Mouse (Mus musculus) Patski (cell line): Measurements from ENCODE around the gene Gpr160. TPM values are rescaled to one million over a fixed set of nuclear protein-coding genes. Genes with fewer than 3 reads are reported as not detected.

Experiments
- ATAC-seq: fragments of 100-300 bp; one replicate; pipeline ENCODE4 v1.8.0; 2021
- CTCF ChIA-PET: fragments of 350-600 bp; sonication (Branson Sonifier 250); formaldehyde crosslinking; loops from one replicate; lab custom pipeline; 2022; ENCODE audit warnings: inconsistent platforms; lab: Charles Lee
- POLR2A ChIA-PET: fragments of 350-600 bp; sonication (Branson Sonifier 250); formaldehyde crosslinking; loops from one replicate; lab custom pipeline; 2022; ENCODE audit warnings: antibody characterized with exemption, inconsistent platforms; lab: Charles Lee
- DNase-seq: peaks from one replicate; pipeline ENCODE4 v3.0.0-alpha.2; 2011; ENCODE audit warnings: low read depth, low spot score
- H3K27me3 ChIP-seq: fragments of 371-371 bp; one replicate; pipeline ENCODE4 v1.5.1; 2021
- CTCF ChIP-seq: fragments of 100-300 bp; IDR thresholded peaks from one replicate; pipeline ENCODE4 v1.5.1; 2021
- in situ Hi-C: fragments of 300-500 bp; cut with MboI; formaldehyde crosslinking; loops from 3 replicates; pipeline ENCODE4 v1.11.1; 2018; ENCODE audit warnings: low pct_unique_long_range_greater_than_20kb, mixed read lengths
- polyA plus RNA-seq: library from polyadenylated mRNA; unstranded; gene quantifications from one replicate; pipeline ENCODE4 v1.2.3, GENCODE M21; 2021

Gene Gpr160
- polyA plus RNA-seq, 1 experiment from 2014 or later, result 0.41 TPM

DNA sequence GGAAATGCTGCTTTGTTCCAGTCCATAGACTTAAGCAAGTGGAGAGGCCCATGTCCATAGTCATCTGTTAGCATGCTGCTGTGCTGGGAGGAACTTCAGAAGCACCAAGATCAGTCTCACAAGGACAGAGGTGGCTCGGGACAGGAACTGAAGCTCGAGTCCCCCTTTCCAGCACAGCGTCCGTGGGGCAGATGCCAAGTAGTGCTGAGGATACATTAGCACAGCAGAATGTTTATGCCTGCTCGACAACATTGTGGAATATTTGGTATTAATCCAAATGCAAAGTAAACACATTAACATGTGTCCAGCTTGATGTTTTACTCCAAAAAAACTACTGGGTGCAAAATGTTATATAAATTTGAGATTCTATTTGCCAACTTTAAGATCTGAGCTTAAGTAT, 41.0 kb downstream of the Gpr160 start:
- in situ Hi-C loops, result no loop called here
- no peak for ATAC-seq
- no peak for TF ChIP-seq CTCF
- ChIA-PET POLR2A (no interaction called here), CTCF (interaction anchor here (1.9 to 2.2 kb wide), 2 partner anchors 23 to 29 kb away, joined by 5 to 8 read pairs; no protein-coding TSS in a partner anchor)
- no peaks in the 10 kb centered on the region for H3K27me3 ChIP-seq
- no peak for DNase-seq

GRCm38 (mm10) chr3:30899407-30899806, 43.7 kb downstream of the Gpr160 start:
- POLR2A ChIA-PET, result no interaction called here
- ATAC-seq, result no peak
- CTCF ChIA-PET, result interaction anchor here (1.0 to 1.5 kb wide), 5 partner anchors 11 to 203 kb away, joined by 3 to 5 read pairs (median 4); no protein-coding TSS in a partner anchor

DNA sequence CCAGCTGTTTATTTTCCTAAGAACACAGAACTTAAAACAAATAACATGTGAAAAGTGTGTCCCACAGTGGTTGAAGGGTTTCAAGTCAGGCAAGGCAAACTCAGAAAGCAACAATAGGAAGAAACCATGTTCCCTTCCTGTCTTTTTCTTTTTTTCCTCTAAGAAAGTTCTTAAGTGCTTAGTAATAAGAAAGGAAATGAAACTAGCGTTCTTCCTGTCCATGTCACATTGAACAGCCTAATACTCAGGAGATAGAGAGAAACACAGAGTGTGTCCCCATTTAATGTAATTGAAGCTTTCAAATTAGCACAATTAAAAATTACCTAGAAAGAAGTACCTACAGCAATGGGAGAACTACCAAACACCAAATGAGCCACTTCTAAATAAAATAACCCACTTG, 48.9 kb downstream of the Gpr160 start:
- in situ Hi-C loops, result no loop called here
- ChIA-PET CTCF (interaction anchor here (1.4 kb wide), 1 partner anchor 11 kb away, joined by 4 read pairs; no protein-coding TSS in a partner anchor), POLR2A (no interaction called here)
- DNase-seq, result no peak
- ATAC-seq, result no peak
- no peaks in the 10 kb centered on the region for H3K27me3 ChIP-seq
- no peak for TF ChIP-seq CTCF

More at GRCm38 (mm10) chr3:30899407-30899806, 43.7 kb downstream of the Gpr160 start:
- in situ Hi-C loops, result no loop called here
- DNase-seq, result no peak
- H3K27me3 ChIP-seq, result no peaks in the 10 kb centered on the region
- no peak for TF ChIP-seq CTCF

GRCm38 (mm10) chr3:30917160-30917559, 61.4 kb downstream of the Gpr160 start:
- ChIA-PET POLR2A (no interaction called here), CTCF (interaction anchor here (1.1 to 2.0 kb wide), 4 partner anchors 8 to 225 kb away, joined by 3 to 8 read pairs (median 5); no protein-coding TSS in a partner anchor)
- TF ChIP-seq CTCF, result no peak
- in situ Hi-C loops, result no loop called here
- no peaks in the 10 kb centered on the region for H3K27me3 ChIP-seq
- DNase-seq (no peak), ATAC-seq (no peak)

GRCm38 (mm10) chr3:30927664-30928063, 71.9 kb downstream of the Gpr160 start:
- H3K27me3 ChIP-seq, result no peaks in the 10 kb centered on the region
- ATAC-seq (no peak), DNase-seq (no peak)
- POLR2A ChIA-PET, result interaction anchor here (1.0 to 1.3 kb wide), 2 partner anchors 9 to 15 kb away, joined by 3 read pairs; no protein-coding TSS in a partner anchor
- in situ Hi-C loops, result no loop called here
- no peak for TF ChIP-seq CTCF
- CTCF ChIA-PET, result interaction anchor here (1.5 to 4.6 kb wide), 4 partner anchors 10 to 21 kb away, joined by 5 to 31 read pairs (median 10); no protein-coding TSS in a partner anchor

DNA sequence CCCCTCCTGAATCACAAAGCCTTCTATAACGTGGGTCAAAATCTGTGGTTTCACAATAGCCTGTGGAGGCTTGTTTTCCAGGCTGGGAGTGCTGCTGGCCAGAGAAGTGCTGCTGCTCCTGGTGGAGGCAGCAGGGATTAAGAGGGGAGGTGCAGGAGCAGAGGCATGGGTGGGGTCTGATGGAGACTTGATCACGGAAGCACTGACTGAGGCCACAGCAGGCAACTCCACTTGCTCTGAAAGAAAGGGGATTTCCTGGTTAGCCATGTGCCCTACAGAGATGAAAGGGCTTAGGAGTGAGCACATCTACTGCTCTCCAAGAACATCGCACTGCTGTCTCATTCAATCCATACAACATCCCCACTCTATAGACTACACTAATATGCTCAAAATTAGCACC, 74.1 kb downstream of the Gpr160 start:
- no peak for DNase-seq
- no peak for TF ChIP-seq CTCF
- ChIA-PET POLR2A (interaction anchor here (1.5 kb wide), 1 partner anchor 13 kb away, joined by 4 read pairs; no protein-coding TSS in a partner anchor), CTCF (interaction anchor here (2.8 to 4.6 kb wide), 2 partner anchors 8 to 14 kb away, joined by 12 to 31 read pairs; no protein-coding TSS in a partner anchor)
- no peak for ATAC-seq
- no peaks in the 10 kb centered on the region for H3K27me3 ChIP-seq
- in situ Hi-C loops, result no loop called here

GRCm38 (mm10) chr3:30934384-30934783, 78.6 kb downstream of the Gpr160 start:
- DNase-seq (no peak), ATAC-seq (no peak)
- in situ Hi-C loops, result no loop called here
- TF ChIP-seq CTCF, result no peak
- ChIA-PET CTCF (interaction anchor here (1.5 to 2.8 kb wide), 3 partner anchors 11 to 26 kb away, joined by 4 to 9 read pairs (median 5); no protein-coding TSS in a partner anchor), POLR2A (interaction anchor here (0.6 to 0.7 kb wide), 2 partner anchors 164 to 327 kb away, joined by 3 to 4 read pairs; no protein-coding TSS in a partner anchor)
- no peaks in the 10 kb centered on the region for H3K27me3 ChIP-seq

Other genes with a start within 250 kb of the Gpr160 start
- gene Lrriq4, start 211.4 kb upstream of the Gpr160 start, polyA plus RNA-seq, result not detected
- gene Lrrc34, start 208.1 kb upstream of the Gpr160 start, polyA plus RNA-seq, result 0.08 TPM
- not detected for gene Lrrc31, start 156.1 kb upstream of the Gpr160 start, polyA plus RNA-seq
- not detected for gene Samd7, start 109.7 kb upstream of the Gpr160 start, polyA plus RNA-seq
- 149 TPM for gene Sec62, start 63.1 kb upstream of the Gpr160 start, polyA plus RNA-seq
- gene Phc3, start 113.5 kb downstream of the Gpr160 start, polyA plus RNA-seq, result 29.3 TPM
- 150 TPM for gene Prkci, start 139.8 kb downstream of the Gpr160 start, polyA plus RNA-seq
- gene Skil, start 239.1 kb downstream of the Gpr160 start, polyA plus RNA-seq, result 30.0 TPM